Mouse (Mus musculus): ENCODE data around the gene Kbtbd4. TPM values are rescaled to one million over a fixed set of nuclear protein-coding genes. Genes with fewer than 3 reads are reported as not detected.
A peak's percentile ranks its signal among the peaks of the same experiment; 100 is the strongest.

The Kbtbd4 gene
- polyA plus RNA-seq, 1 experiment: 2.4 TPM

DNA sequence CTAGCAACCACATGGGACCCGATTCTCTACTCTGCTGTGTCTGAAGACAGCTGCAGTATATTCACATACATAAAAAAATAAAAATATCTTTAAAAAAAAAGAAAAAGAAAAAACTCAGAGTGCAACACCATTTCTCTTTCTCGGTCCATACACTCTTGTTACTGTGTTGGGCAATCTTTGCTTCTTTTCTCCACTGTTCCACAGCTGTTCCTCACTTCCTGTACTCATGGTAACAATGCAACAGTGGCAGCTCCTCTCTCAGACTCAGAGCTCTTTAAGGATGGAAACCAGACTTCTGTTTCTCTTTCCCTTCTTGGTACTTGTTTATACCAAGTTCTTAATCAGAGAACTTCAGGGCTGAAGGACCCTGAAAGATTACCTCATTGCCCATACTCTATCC lies 1.1 kb upstream of the Kbtbd4 start:
- no peaks in the 10 kb centered on the region for H3K9me3 ChIP-seq
- H3K36me3 ChIP-seq (replicated peaks; ENCODE audit: low read length): peaks cover 61% of the 10 kb centered on the region
- peaks cover 37% of the 10 kb centered on the region for H3K4me1 ChIP-seq
- no peaks in the 10 kb centered on the region for H3K27me3 ChIP-seq (replicated peaks)
- H3K4me3 ChIP-seq (replicated peaks): peak overlapping the region; percentile 94
- TF ChIP-seq GATA1 (IDR thresholded peaks at IDR 0.05; ENCODE audit: borderline replicate concordance, low read length) (no peak), FLI1 (IDR thresholded peaks at IDR 0.05; ENCODE audit: low read length) (no peak)

DNA sequence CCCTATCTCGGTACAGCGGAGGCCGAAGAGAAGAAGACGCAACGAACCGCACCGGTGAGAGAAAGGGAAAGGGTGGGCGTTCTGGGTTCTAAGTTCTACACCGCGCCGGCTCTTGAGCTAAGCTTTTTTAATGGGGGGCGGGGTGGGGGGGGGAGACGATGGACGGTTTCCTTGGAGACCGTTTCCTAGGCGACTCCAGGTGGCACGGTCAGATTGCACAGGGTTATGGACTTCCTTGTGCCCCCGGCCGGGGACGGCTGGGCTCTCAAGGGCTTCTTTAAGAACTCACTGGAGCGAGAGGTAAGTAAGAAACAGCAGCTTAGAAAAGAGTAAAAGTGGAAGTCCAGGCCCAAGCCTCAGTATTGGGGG lies 300 bp downstream of the Kbtbd4 start:
- TF ChIP-seq GATA1 (IDR thresholded peaks at IDR 0.05; ENCODE audit: borderline replicate concordance, low read length) (no peak), FLI1 (IDR thresholded peaks at IDR 0.05; ENCODE audit: low read length) (no peak)
- H3K9me3 ChIP-seq: no peaks in the 10 kb centered on the region
- no peaks in the 10 kb centered on the region for H3K27me3 ChIP-seq (replicated peaks)
- peaks cover 46% of the 10 kb centered on the region for H3K4me1 ChIP-seq
- H3K36me3 ChIP-seq (replicated peaks; ENCODE audit: low read length): peaks cover 65% of the 10 kb centered on the region
- H3K4me3 ChIP-seq (replicated peaks): peak overlapping the region; percentile 94

DNA sequence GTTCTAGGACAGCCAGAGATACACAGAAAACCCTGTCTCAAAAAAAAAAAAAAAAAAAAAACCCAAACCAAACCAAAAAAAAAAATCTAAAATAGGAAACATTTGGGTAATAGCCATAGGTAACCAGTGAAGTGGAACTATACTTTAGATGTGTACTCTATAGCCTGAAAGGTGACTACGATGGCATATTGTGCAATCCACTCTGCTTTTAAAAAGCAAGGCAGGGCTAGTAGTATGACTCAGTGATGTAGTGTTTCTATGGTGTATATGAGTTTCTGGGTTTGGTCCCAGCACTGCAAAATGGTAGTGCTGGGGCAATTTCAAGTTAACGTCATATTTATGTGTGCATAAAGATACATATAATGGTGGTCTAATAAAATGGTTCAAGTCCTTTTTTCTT lies 2.2 kb downstream of the Kbtbd4 start:
- Histone ChIP-seq H3K4me1 (peaks cover 60% of the 10 kb centered on the region), H3K36me3 (replicated peaks; ENCODE audit: low read length) (peaks cover 70% of the 10 kb centered on the region), H3K9me3 (no peaks in the 10 kb centered on the region), H3K27me3 (replicated peaks) (no peaks in the 10 kb centered on the region), H3K4me3 (replicated peaks) (no peak overlapping the region)
- no peak for TF ChIP-seq GATA1 (IDR thresholded peaks at IDR 0.05; ENCODE audit: borderline replicate concordance, low read length)
- TF ChIP-seq FLI1 (IDR thresholded peaks at IDR 0.05; ENCODE audit: low read length): no peak

DNA sequence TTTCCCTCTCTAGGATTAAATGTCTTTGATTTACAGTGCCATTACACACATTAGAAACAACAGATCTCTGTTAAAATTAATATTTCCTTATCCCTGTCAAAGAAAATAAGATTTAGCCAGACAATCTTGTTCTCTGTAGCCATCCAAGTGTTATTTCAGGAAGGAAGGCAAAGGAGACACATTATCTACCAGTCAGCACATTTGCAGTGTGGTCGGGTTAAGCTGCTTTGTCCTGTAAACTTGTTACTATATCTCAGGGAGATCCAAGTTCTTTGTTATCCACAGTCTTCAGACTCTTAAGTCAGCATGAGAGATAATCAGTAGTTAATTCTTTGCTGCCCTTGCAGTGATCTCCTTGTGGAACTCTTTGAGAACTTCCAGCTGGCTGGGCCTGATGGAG lies 6.3 kb downstream of the Kbtbd4 start:
- Histone ChIP-seq H3K36me3 (replicated peaks; ENCODE audit: low read length) (peaks cover 88% of the 10 kb centered on the region), H3K4me1 (peaks cover 53% of the 10 kb centered on the region), H3K27me3 (replicated peaks) (no peaks in the 10 kb centered on the region), H3K9me3 (no peaks in the 10 kb centered on the region), H3K4me3 (replicated peaks) (no peak overlapping the region)
- no peak for TF ChIP-seq FLI1 (IDR thresholded peaks at IDR 0.05; ENCODE audit: low read length)
- no peak for TF ChIP-seq GATA1 (IDR thresholded peaks at IDR 0.05; ENCODE audit: borderline replicate concordance, low read length)

DNA sequence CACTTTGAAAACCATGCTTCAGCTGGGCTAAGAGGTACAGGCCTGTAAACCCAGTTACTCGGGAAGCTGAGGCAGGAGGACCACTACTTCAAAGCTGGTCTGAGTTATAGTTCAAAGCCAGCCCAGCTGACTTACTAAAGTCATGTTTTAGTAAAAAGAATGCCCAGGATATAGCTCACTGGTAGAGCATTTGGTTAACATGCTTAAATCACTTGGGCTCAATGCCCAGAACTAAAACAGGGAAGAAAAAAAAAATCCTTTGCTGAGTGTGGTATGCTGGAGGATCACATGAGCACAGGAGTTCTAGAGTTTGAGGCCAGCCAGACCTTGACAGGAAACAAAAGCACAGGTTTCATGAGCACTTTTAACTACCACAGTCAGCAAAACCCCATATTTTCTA lies 7.1 kb downstream of the Kbtbd4 start:
- H3K27me3 ChIP-seq (replicated peaks): no peaks in the 10 kb centered on the region
- no peak overlapping the region for H3K4me3 ChIP-seq (replicated peaks)
- peaks cover 53% of the 10 kb centered on the region for H3K4me1 ChIP-seq
- peaks cover 83% of the 10 kb centered on the region for H3K36me3 ChIP-seq (replicated peaks; ENCODE audit: low read length)
- no peaks in the 10 kb centered on the region for H3K9me3 ChIP-seq
- TF ChIP-seq FLI1 (IDR thresholded peaks at IDR 0.05; ENCODE audit: low read length): no peak
- no peak for TF ChIP-seq GATA1 (IDR thresholded peaks at IDR 0.05; ENCODE audit: borderline replicate concordance, low read length)

DNA sequence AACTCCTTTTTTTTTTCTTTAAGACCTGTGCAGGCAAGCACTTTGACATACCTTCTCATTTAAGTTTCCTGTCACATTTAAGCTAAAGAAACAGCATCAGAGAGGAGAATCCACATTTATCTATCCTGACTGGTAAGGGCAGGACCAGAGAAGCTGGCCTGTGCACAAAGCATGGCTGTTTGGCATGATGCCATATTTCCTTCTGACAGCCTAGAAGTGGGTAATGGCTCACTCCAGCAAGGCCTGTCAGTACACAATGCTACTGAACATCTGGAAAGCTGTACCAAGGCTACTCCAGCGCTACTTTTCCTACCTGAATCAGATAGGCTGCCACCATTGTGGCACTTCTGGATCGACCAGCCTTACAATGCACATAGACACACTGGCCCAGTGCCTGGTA lies 9.1 kb downstream of the Kbtbd4 start:
- H3K4me1 ChIP-seq: peaks cover 52% of the 10 kb centered on the region
- peaks cover 64% of the 10 kb centered on the region for H3K36me3 ChIP-seq (replicated peaks; ENCODE audit: low read length)

DNA sequence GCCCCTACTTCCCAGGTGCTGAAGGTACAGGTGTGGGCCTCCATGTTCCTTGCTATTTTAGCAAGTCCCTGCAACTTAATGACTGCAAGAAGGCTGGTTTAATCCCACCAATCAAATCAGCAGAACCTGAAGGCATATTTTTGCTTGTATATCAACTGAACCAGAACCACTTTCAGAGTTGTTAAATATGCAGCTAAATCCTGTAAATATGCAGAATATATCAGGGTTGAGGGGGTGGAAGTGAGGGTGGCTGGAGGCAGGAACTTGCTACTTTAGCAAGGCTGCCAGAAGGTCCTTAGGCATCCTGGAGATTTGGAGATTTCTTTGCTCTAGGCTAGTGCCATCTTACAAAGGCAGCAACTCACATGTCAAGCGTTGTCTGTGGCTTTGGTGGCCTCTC lies 11.0 kb downstream of the Kbtbd4 start:
- no peak for TF ChIP-seq FLI1 (IDR thresholded peaks at IDR 0.05; ENCODE audit: low read length)
- TF ChIP-seq GATA1 (IDR thresholded peaks at IDR 0.05; ENCODE audit: borderline replicate concordance, low read length): no peak
- peaks cover 46% of the 10 kb centered on the region for H3K36me3 ChIP-seq (replicated peaks; ENCODE audit: low read length)
- no peaks in the 10 kb centered on the region for H3K9me3 ChIP-seq
- H3K4me3 ChIP-seq (replicated peaks): no peak overlapping the region
- H3K27me3 ChIP-seq (replicated peaks): no peaks in the 10 kb centered on the region
- H3K4me1 ChIP-seq: peaks cover 40% of the 10 kb centered on the region

More for the DNA sequence above, 9.1 kb downstream of the Kbtbd4 start:
- no peaks in the 10 kb centered on the region for H3K27me3 ChIP-seq (replicated peaks)
- no peaks in the 10 kb centered on the region for H3K9me3 ChIP-seq
- H3K4me3 ChIP-seq (replicated peaks): no peak overlapping the region
- no peak for TF ChIP-seq FLI1 (IDR thresholded peaks at IDR 0.05; ENCODE audit: low read length)
- no peak for TF ChIP-seq GATA1 (IDR thresholded peaks at IDR 0.05; ENCODE audit: borderline replicate concordance, low read length)

DNA sequence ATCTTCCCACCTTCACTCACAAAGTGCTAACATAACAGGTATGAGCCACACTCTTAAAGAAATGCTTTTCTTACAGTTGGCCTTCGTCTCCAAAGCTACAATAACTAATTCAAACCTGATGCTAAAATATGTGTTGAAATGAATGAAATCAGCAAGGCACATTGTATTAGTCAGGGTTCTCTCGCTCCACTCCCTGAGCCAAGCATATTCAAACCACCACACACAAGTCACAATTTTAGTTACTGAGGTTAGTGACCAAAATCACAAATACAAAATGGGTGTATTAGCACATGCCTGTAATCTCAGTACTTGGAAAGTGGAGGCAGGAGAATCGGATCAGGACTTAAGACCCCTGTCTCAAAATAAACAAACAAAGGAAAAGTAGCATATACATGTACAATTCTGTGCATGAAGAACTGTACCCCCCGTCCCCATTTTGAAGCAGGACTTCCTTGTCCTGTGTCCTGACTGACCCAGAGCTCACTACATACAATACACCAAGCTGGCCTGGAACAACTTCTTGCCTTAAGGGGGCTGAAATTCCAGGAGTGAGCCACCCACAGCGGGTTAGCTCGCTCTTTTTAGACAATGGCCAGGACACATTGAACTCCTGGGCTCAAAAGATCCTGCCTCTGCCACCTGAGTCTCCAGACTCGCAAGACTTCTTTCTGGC lies 12.2 kb downstream of the Kbtbd4 start:
- H3K4me3 ChIP-seq (replicated peaks): peak overlapping the region; percentile 96
- H3K4me1 ChIP-seq: peaks cover 39% of the 10 kb centered on the region
- no peaks in the 10 kb centered on the region for H3K27me3 ChIP-seq (replicated peaks)
- TF ChIP-seq FLI1 (IDR thresholded peaks at IDR 0.05; ENCODE audit: low read length) (no peak), GATA1 (IDR thresholded peaks at IDR 0.05; ENCODE audit: borderline replicate concordance, low read length) (no peak)
- H3K36me3 ChIP-seq (replicated peaks; ENCODE audit: low read length): peaks cover 34% of the 10 kb centered on the region
- no peaks in the 10 kb centered on the region for H3K9me3 ChIP-seq

DNA sequence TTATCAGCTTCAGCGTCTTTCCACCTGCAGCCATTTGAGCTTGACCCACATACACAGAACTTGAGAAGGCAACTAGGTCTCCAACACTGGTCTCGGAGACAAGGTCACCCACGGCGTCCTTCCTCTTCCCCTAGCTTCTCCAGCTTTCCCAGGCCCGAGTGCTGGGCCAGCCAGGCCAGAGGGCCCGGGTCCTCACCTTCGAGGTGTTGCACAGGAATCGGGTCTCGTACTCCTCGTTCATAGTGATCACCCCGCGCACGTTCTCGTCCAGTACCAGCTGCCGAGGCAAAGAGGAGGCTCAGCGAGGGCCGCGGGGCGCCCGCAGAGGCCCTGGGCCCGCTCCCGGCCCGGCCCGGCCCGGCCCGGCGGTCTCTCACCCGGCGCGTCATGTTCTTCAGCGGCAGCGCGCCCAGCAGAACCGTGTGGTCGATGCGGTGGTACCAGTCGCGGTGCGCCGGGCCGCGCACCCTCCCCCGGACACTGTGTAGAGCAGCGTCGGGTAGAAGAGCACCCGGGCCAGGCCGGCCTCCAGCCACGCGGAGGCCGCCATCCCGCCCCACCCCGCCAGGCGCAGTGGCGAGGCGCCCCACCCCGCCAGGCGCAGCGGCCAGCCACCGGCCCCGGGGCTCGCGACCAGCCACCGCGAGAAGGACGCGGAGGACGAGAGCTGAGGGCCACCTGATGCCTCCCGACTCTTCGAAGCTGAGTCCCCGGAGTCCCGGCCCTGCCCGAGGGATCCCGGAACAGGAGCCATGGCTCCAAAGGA lies 12.9 kb downstream of the Kbtbd4 start:
- Histone ChIP-seq H3K27me3 (replicated peaks) (peaks cover 2% of the 10 kb centered on the region), H3K9me3 (no peaks in the 10 kb centered on the region), H3K36me3 (replicated peaks; ENCODE audit: low read length) (peaks cover 28% of the 10 kb centered on the region), H3K4me3 (replicated peaks) (peak overlapping the region; percentile 96), H3K4me1 (peaks cover 42% of the 10 kb centered on the region)
- TF ChIP-seq FLI1 (IDR thresholded peaks at IDR 0.05; ENCODE audit: low read length) (no peak), GATA1 (IDR thresholded peaks at IDR 0.05; ENCODE audit: borderline replicate concordance, low read length) (no peak)

DNA sequence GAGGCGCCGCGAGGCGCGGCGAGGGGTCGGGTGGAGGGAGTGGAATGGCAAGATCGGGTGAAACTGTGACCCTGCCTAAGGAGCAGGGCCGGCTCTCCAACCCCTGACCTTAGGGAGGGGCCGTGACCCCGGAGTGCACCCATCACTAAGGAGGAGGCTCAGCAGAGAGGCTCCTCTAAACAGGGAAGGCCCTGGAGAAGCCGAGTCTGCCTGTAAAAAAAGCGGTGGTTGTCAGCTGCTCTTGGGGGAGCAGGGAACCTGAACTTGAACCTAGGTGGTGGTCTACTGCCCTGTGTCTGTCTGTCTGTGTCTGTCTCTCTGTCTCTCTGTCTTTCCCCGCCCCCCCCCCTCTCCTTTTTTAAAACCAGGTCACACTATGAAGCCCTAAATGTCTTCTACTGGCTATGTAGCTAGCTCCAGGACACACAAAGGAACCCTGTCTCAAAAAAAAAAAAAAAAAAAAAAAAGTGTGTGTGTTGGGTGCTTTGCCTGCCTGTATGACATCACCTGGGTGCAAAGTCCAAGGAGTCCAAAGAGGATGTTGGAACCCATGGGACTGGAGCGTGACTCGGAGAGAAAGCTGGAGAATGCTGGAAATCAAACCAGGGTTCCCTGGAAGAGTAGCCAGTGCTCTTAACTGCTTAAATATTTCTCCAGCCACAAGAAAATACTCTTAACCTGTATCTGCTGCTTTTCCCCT lies 13.6 kb downstream of the Kbtbd4 start:
- peaks cover 21% of the 10 kb centered on the region for H3K36me3 ChIP-seq (replicated peaks; ENCODE audit: low read length)
- H3K4me1 ChIP-seq: peaks cover 43% of the 10 kb centered on the region
- peaks cover 2% of the 10 kb centered on the region for H3K27me3 ChIP-seq (replicated peaks)
- H3K4me3 ChIP-seq (replicated peaks): peak overlapping the region; percentile 96
- no peaks in the 10 kb centered on the region for H3K9me3 ChIP-seq
- TF ChIP-seq FLI1 (IDR thresholded peaks at IDR 0.05; ENCODE audit: low read length) (no peak), GATA1 (IDR thresholded peaks at IDR 0.05; ENCODE audit: borderline replicate concordance, low read length) (no peak)
